Mouse (Mus musculus): ENCODE results near the gene Gprin2.

DNA sequence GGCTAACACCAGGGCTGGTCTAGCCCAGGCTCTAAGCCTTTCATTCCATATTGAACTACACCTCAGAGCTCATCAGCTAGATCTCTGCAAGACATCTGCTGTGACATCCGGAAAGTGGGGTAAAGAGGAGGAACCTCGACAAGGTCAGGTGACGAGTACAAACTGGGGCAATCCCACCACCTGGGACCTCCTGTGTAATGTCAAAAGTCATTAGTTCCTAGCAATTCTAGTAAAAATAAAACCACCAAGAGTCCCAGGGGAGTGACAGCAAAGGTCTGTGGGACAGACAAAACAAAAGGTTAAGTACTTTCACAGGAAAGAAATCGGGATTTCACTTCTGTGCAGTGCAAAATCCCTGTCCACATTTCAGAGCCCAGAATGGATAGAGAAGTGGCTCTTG, 7.6 kb downstream of the Gprin2 start:
- no peak for TF ChIP-seq CTCF (IDR thresholded peaks at IDR 0.05; ENCODE audit: extremely low read depth, insufficient read length, insufficient replicate concordance, low read depth, low read length)
- no peak for TF ChIP-seq POLR2A (IDR thresholded peaks at IDR 0.05; ENCODE audit: low read depth, low read length)

All from small intestine, adult 2 months (tissue).